In genomic region chr16:14291223-14291622, GRCm38 (mm10) we compare ENCODE assay signal across 8 mouse cellular contexts. TPM values are rescaled to one million over a fixed set of nuclear protein-coding genes. Genes with fewer than 3 reads are reported as not detected.
DNase-seq lines count a peak whose midpoint lies in the region; ATAC-seq and TF ChIP-seq lines count a peak whose summit lies in the region.

Gene Myh11, minus strand, starts transcription at chr16:14291372.

- peak within 1 kb of the TSS; percentile 13; the same call in 1 of the 2 replicates for H3K9ac ChIP-seq in intestine, postnatal 0 days (ENCODE audit: low read depth, low read length)
- no peak within 1 kb of the TSS for H3K9ac ChIP-seq in liver, embryonic 16.5 days (ENCODE audit: low read depth, low read length)
- peak within 1 kb of the TSS; percentile 41 for H3K9ac ChIP-seq in neural tube, embryonic 13.5 days

- peak; percentile 51 to 65 for DNase-seq in right cerebral cortex, postnatal 10 days (ENCODE audit: low spot score in 2 of 2)
- DNase-seq in right cerebral cortex, postnatal 36 days (ENCODE audit: low spot score in 2 of 2) = no peak
- DNase-seq in embryo, embryonic 11.5 days (ENCODE audit: low read depth, low spot score) = peak; percentile 32
- peak; percentile 98 for DNase-seq in heart, adult 11 months
- peak; percentile 38 for DNase-seq in thymus, postnatal 14 days

- peak; percentile 72 for ATAC-seq in intestine, postnatal 0 days
- peak; percentile 50 for ATAC-seq in liver, embryonic 16.5 days (ENCODE audit: low read depth)
- ATAC-seq in neural tube, embryonic 13.5 days (ENCODE audit: low read depth) = peak; percentile 28; the same call in 1 of the 2 replicates

- peak; percentile 87 for TF ChIP-seq CTCF in intestine, postnatal 0 days (IDR thresholded peaks at IDR 0.05; ENCODE audit: low read depth)

- H3K4me1 ChIP-seq in intestine, postnatal 0 days (replicated peaks; ENCODE audit: control insufficient read depth, insufficient read depth, low read length) = no peaks in the 10 kb centered on the region
- no peaks in the 10 kb centered on the region; the same call in 1 of the 2 replicates for H3K4me1 ChIP-seq in liver, embryonic 16.5 days (ENCODE audit: control insufficient read depth, low read depth, low read length)
- peaks cover 19% of the 10 kb centered on the region for H3K4me1 ChIP-seq in neural tube, embryonic 13.5 days (replicated peaks)

- no peaks in the 10 kb centered on the region for H3K9me3 ChIP-seq in intestine, postnatal 0 days (ENCODE audit: control insufficient read depth)
- no peaks in the 10 kb centered on the region for H3K9me3 ChIP-seq in liver, embryonic 16.5 days (replicated peaks; ENCODE audit: control insufficient read depth, low read length)
- no peaks in the 10 kb centered on the region for H3K9me3 ChIP-seq in neural tube, embryonic 13.5 days

- H3K27ac ChIP-seq in intestine, postnatal 0 days (ENCODE audit: low read depth, low read length) = peak within 1 kb of the TSS; percentile 60
- no peak within 1 kb of the TSS for H3K27ac ChIP-seq in liver, embryonic 16.5 days (ENCODE audit: low read length)
- H3K27ac ChIP-seq in neural tube, embryonic 13.5 days (replicated peaks) = no peak within 1 kb of the TSS

- H3K4me2 ChIP-seq in intestine, postnatal 0 days (replicated peaks; ENCODE audit: low read depth) = peak within 1 kb of the TSS; percentile 58
- peak within 1 kb of the TSS; percentile 24; the same call in 1 of the 2 replicates for H3K4me2 ChIP-seq in liver, embryonic 16.5 days (ENCODE audit: low read depth, low read length)
- H3K4me2 ChIP-seq in neural tube, embryonic 13.5 days = peak within 1 kb of the TSS; percentile 55

- H3K36me3 ChIP-seq in intestine, postnatal 0 days (ENCODE audit: control insufficient read depth, insufficient read depth) = no peaks in the 10 kb centered on the region
- no peaks in the 10 kb centered on the region for H3K36me3 ChIP-seq in liver, embryonic 16.5 days (ENCODE audit: control insufficient read depth, insufficient read depth)
- no peaks in the 10 kb centered on the region for H3K36me3 ChIP-seq in neural tube, embryonic 13.5 days

- H3K4me3 ChIP-seq in intestine, postnatal 0 days (ENCODE audit: low read depth, low read length) = peak within 1 kb of the TSS; percentile 28
- H3K4me3 ChIP-seq in liver, embryonic 16.5 days (ENCODE audit: low read depth, low read length) = no peak within 1 kb of the TSS
- H3K4me3 ChIP-seq in neural tube, embryonic 13.5 days = peak within 1 kb of the TSS; percentile 28

- 0 out of 2 replicates have a peak, but pooled peaks cover 3% of the 10 kb centered on the region for H3K27me3 ChIP-seq in intestine, postnatal 0 days (replicated peaks; ENCODE audit: control insufficient read depth, insufficient read depth, low read length)
- peaks cover 20% of the 10 kb centered on the region for H3K27me3 ChIP-seq in liver, embryonic 16.5 days (ENCODE audit: control insufficient read depth, insufficient read depth, low read depth, low read length)
- peaks cover 26% of the 10 kb centered on the region for H3K27me3 ChIP-seq in neural tube, embryonic 13.5 days

- 4% methylated on average over 16 of the region's 16 CpGs for WGBS in intestine, postnatal 0 days
- 7% methylated on average over 15 of the region's 16 CpGs for WGBS in liver, embryonic 16.5 days (ENCODE audit: insufficient replicate concordance)
- WGBS in neural tube, embryonic 13.5 days = 9% methylated on average over 16 of the region's 16 CpGs

RNA-seq across cellular contexts. Expression of gene Myh11, which starts in this region (rescaled TPM):
- 164 and 186 TPM in 2 replicates for polyA plus RNA-seq in intestine, postnatal 0 days (2015; fragmentation: Nextera tagmentation; extraction: Ambion mirVana)
- polyA plus RNA-seq in liver, embryonic 16.5 days (2015; fragmentation: Nextera tagmentation; extraction: Ambion mirVana) = 0.60 and 1.7 TPM in 2 replicates
- polyA plus RNA-seq in neural tube, embryonic 13.5 days (2015; fragmentation: Nextera tagmentation; extraction: Ambion mirVana) = 0.53 and 0.65 TPM in 2 replicates

Comparison
In these comparisons a context has a peak if more than half of its experiments do, and no peak if none do; other contexts are left out.
1. RNA of gene Myh11 (polyA plus RNA-seq): 164 to 186 TPM in intestine, postnatal 0 days; 0.60 to 1.7 TPM in liver, embryonic 16.5 days and 0.53 to 0.65 TPM in neural tube, embryonic 13.5 days; every median in the first group is over 10 times any median in the second.
2. DNase-seq: peak in right cerebral cortex, postnatal 10 days (2 of 2), embryo, embryonic 11.5 days (single experiment), heart, adult 11 months (single experiment) and thymus, postnatal 14 days (single experiment); none in right cerebral cortex, postnatal 36 days (0 of 2).
3. Peak in ATAC-seq, H3K4me3 ChIP-seq, H3K9ac ChIP-seq and H3K4me2 ChIP-seq in neural tube, embryonic 13.5 days; RNA of the gene not detected or under 1 TPM.
4. Peak in every context shown above with its lines, with median percentiles within 50 percentile points of each other: ATAC-seq and H3K4me2 ChIP-seq.